In genomic region chrX:93905531-93905930, GRCm38 (mm10) we compare ENCODE assay signal across 25 mouse cellular contexts.
DNase-seq lines count a peak whose midpoint lies in the region; ATAC-seq and TF ChIP-seq lines count a peak whose summit lies in the region.
"Had no signal": no experiment of that assay in that cellular context is flagged by ENCODE, and none has a peak within 500 bp of the region (broad histone marks: within the 10 kb centered on the region; RNA-seq: fewer than 3 reads in every experiment).

No protein-coding gene starts in this region.

- no peak for ATAC-seq in lung, embryonic 14.5 days (ENCODE audit: insufficient read depth)
- peak; percentile 92 to 96 for ATAC-seq in hematopoietic stem cell, adult 5-6 weeks (replicated peaks in 1 of 2; ENCODE audit: insufficient read depth in 1 of 2, low FRiP score in 2 of 2, low TSS enrichment in 1 of 2, low read depth in 1 of 2, poor library complexity in 2 of 2, severe bottlenecking in 2 of 2)
- peak; percentile 63; the same call in 1 of the 2 replicates for ATAC-seq in megakaryocyte-erythroid progenitor cell, adult 5-6 weeks (replicated peaks; ENCODE audit: low FRiP score, low TSS enrichment, poor library complexity, severe bottlenecking)
- no peak for ATAC-seq in intestine, embryonic 15.5 days
- ATAC-seq: forebrain, embryonic 14.5 days; hindbrain, postnatal 0 days had no signal

- no peak overlapping the region for H3K27ac ChIP-seq in lung, embryonic 14.5 days (ENCODE audit: low read depth)
- no peak overlapping the region for H3K27ac ChIP-seq in MEL (ENCODE audit: control insufficient read depth, low read depth, low read length)
- no peak overlapping the region for H3K27ac ChIP-seq in intestine, embryonic 15.5 days
- H3K27ac ChIP-seq: embryonic facial prominence, embryonic 15.5 days; heart, embryonic 15.5 days; hindbrain, postnatal 0 days; liver, embryonic 15.5 days; neural tube, embryonic 13.5 days had no signal

- no peaks in the 10 kb centered on the region for H3K36me3 ChIP-seq in lung, embryonic 14.5 days (ENCODE audit: insufficient read depth)
- H3K36me3 ChIP-seq in MEL (ENCODE audit: control insufficient read depth in 1 of 2, insufficient read depth in 2 of 2, low read length in 2 of 2), result peaks cover 0 to 14% of the 10 kb centered on the region in 2 experiments; a peak in 2 of 4 replicates
- no peaks in the 10 kb centered on the region for H3K36me3 ChIP-seq in intestine, embryonic 15.5 days
- H3K36me3 ChIP-seq: embryonic facial prominence, embryonic 15.5 days; heart, embryonic 15.5 days; liver, embryonic 15.5 days; neural tube, embryonic 13.5 days had no signal

- H3K9ac ChIP-seq in lung, embryonic 14.5 days, result no peak overlapping the region
- no peak overlapping the region for H3K9ac ChIP-seq in MEL (ENCODE audit: control insufficient read depth, low read depth, low read length, poor library complexity, severe bottlenecking)
- H3K9ac ChIP-seq in intestine, embryonic 15.5 days, result no peak overlapping the region
- H3K9ac ChIP-seq: embryonic facial prominence, embryonic 15.5 days; heart, embryonic 15.5 days; liver, embryonic 15.5 days; neural tube, embryonic 13.5 days had no signal

- intact Hi-C loops in gastrocnemius, postnatal 36 days (cut with DNase I), result no loop called here

- no peaks in the 10 kb centered on the region for H3K27me3 ChIP-seq in lung, embryonic 14.5 days (ENCODE audit: insufficient read depth, low read length)
- H3K27me3 ChIP-seq in MEL (ENCODE audit: control insufficient read depth in 1 of 2, insufficient read depth in 2 of 2, low read length in 2 of 2), result no peaks in the 10 kb centered on the region
- no peaks in the 10 kb centered on the region for H3K27me3 ChIP-seq in intestine, embryonic 15.5 days (replicated peaks)
- H3K27me3 ChIP-seq: heart, embryonic 15.5 days; liver, embryonic 15.5 days; neural tube, embryonic 13.5 days had no signal

- DNase-seq in lung, embryonic 14.5 days, result peak; percentile 8
- DNase-seq in lung, postnatal 4 days, result no peak
- DNase-seq in MEL (ENCODE audit: low read depth, low spot score), result peak; percentile 37
- no peak for DNase-seq in right cerebral cortex, postnatal 36 days (ENCODE audit: low spot score in 2 of 2)
- no peak for DNase-seq in gastrocnemius, postnatal 36 days
- DNase-seq: adrenal gland, postnatal 36 days; cerebellum, adult 9-10 months; gastrocnemius, postnatal 14 days; heart, postnatal 4 days; kidney, adult 2 months; kidney, postnatal 10 days; lung, postnatal 10 days; midbrain, embryonic 14.5 days; right cerebral cortex, postnatal 4 days; thymus, postnatal 25 days had no signal

- no peak for TF ChIP-seq CTCF in lung, embryonic 14.5 days (IDR thresholded peaks at IDR 0.05; ENCODE audit: low read depth)
- no peak for TF ChIP-seq CTCF in MEL (IDR thresholded peaks at IDR 0.05 in 2 of 3, conservative IDR thresholded peaks at IDR 0.05 in 1 of 3; ENCODE audit: control insufficient read depth in 1 of 3, insufficient read depth in 1 of 3, low read depth in 2 of 3, low read length in 3 of 3, poor library complexity in 1 of 3, severe bottlenecking in 1 of 3)

- H3K4me2 ChIP-seq in lung, embryonic 14.5 days, result no peak overlapping the region
- H3K4me2 ChIP-seq in intestine, embryonic 15.5 days (replicated peaks), result no peak overlapping the region
- H3K4me2 ChIP-seq: embryonic facial prominence, embryonic 15.5 days; heart, embryonic 15.5 days; liver, embryonic 15.5 days; neural tube, embryonic 13.5 days had no signal

- no peak for TF ChIP-seq POLR2A in MEL (IDR thresholded peaks at IDR 0.05; ENCODE audit: control insufficient read depth in 1 of 2, insufficient read depth in 1 of 2, low read depth in 1 of 2, low read length in 2 of 2, poor library complexity in 1 of 2)

- no peak for TF ChIP-seq RAD21 in MEL (IDR thresholded peaks at IDR 0.05; ENCODE audit: low read depth, low read length)

- H3K9me3 ChIP-seq in lung, embryonic 14.5 days (ENCODE audit: low read depth, low read length), result no peaks in the 10 kb centered on the region
- no peaks in the 10 kb centered on the region for H3K9me3 ChIP-seq in MEL (replicated peaks; ENCODE audit: insufficient read depth, low read length)
- no peaks in the 10 kb centered on the region for H3K9me3 ChIP-seq in intestine, embryonic 15.5 days
- H3K9me3 ChIP-seq: embryonic facial prominence, embryonic 15.5 days; heart, embryonic 15.5 days; liver, embryonic 15.5 days; megakaryocyte, embryonic 14.5 days; neural tube, embryonic 13.5 days had no signal

- TF ChIP-seq EP300 in MEL (IDR thresholded peaks at IDR 0.05; ENCODE audit: low read depth in 1 of 2, low read length in 2 of 2), result no peak

- no peak overlapping the region for H3K4me3 ChIP-seq in lung, embryonic 14.5 days (ENCODE audit: low read depth, low read length)
- no peak overlapping the region for H3K4me3 ChIP-seq in MEL (ENCODE audit: control insufficient read depth in 1 of 2, insufficient read depth in 1 of 2, low read depth in 2 of 2, low read length in 2 of 2)
- H3K4me3 ChIP-seq in intestine, embryonic 15.5 days (replicated peaks), result no peak overlapping the region
- H3K4me3 ChIP-seq: embryonic facial prominence, embryonic 15.5 days; heart, embryonic 15.5 days; liver, embryonic 15.5 days; megakaryocyte, embryonic 14.5 days; neural tube, embryonic 13.5 days had no signal

- H3K79me2 ChIP-seq in MEL (ENCODE audit: control insufficient read depth, insufficient read depth, low read length, poor library complexity), result no peaks in the 10 kb centered on the region

- 83% methylated on average over 5 of the region's 5 CpGs for WGBS in lung, embryonic 14.5 days
- WGBS in intestine, embryonic 15.5 days, result 81% methylated on average over 5 of the region's 5 CpGs

- no peaks in the 10 kb centered on the region for H3K4me1 ChIP-seq in lung, embryonic 14.5 days (ENCODE audit: insufficient read depth)
- H3K4me1 ChIP-seq in MEL (ENCODE audit: control insufficient read depth in 1 of 2, insufficient read depth in 2 of 2, low read length in 2 of 2), result peaks cover 5 to 13% of the 10 kb centered on the region in 2 experiments
- no peaks in the 10 kb centered on the region for H3K4me1 ChIP-seq in intestine, embryonic 15.5 days (replicated peaks)
- H3K4me1 ChIP-seq: embryonic facial prominence, embryonic 15.5 days; heart, embryonic 15.5 days; neural tube, embryonic 13.5 days had no signal

TF ChIP-seq in MEL, 35 proteins besides CTCF, POLR2A, EP300 and RAD21:
- TF ChIP-seq TAL1 (IDR thresholded peaks at IDR 0.05; ENCODE audit: low read length) (0 out of 2 replicates have a peak, but pooled peaks have one; percentile 20), MEF2A (IDR thresholded peaks at IDR 0.05; ENCODE audit: extremely low read depth, insufficient replicate concordance, low read depth, low read length, poor library complexity, severe bottlenecking) (no peak)

Comparison
In these comparisons a context has a peak if more than half of its experiments do, and no peak if none do; other contexts are left out.
1. DNase-seq: peak in lung, embryonic 14.5 days (single experiment) and MEL (single experiment); none in lung, postnatal 4 days (0 of 2), right cerebral cortex, postnatal 36 days (0 of 2) and gastrocnemius, postnatal 36 days (0 of 2).
2. ATAC-seq: peak in hematopoietic stem cell, adult 5-6 weeks (2 of 2) and megakaryocyte-erythroid progenitor cell, adult 5-6 weeks (single experiment); none in lung, embryonic 14.5 days (single experiment) and intestine, embryonic 15.5 days (single experiment).